Mouse (Mus musculus) heart, postnatal 0 days (tissue): ENCODE measurements around the gene Itsn2. TPM values are rescaled to one million over a fixed set of nuclear protein-coding genes. Genes with fewer than 3 reads are reported as not detected.
A peak's percentile ranks its signal among the peaks of the same experiment; 100 is the strongest.

ENCODE experiments used
- ATAC-seq: fragments of 200-750 bp; cut with Nextera tagmentation; 2 replicates; pipeline ENCODE4 v1.8.0; 2017; ENCODE audit warnings: low read depth, moderate number of reproducible peaks, moderate library complexity; ENCODE audit not compliant: insufficient read depth
- DNase-seq: peaks from one replicate; pipeline ENCODE4 v3.0.0-alpha.2; 2016; ENCODE audit warnings: low spot score
- H3K27ac ChIP-seq: fragments of 300-500 bp; sonication (generic); 2 replicates; pipeline ENCODE4 v1.5.1; 2014; ENCODE audit warnings: low read depth, mild to moderate bottlenecking
- H3K27me3 ChIP-seq: fragments of 300-500 bp; sonication (generic); 2 replicates; pipeline ENCODE4 v1.6.1; 2014; ENCODE audit warnings: low read length, mixed read lengths; ENCODE audit not compliant: control insufficient read depth, insufficient read depth
- H3K36me3 ChIP-seq: fragments of 300-500 bp; sonication (generic); replicated peaks from 2 replicates; pipeline ENCODE4 v1.6.1; 2014; ENCODE audit warnings: low read length, mixed read lengths; ENCODE audit not compliant: control insufficient read depth, insufficient read depth
- H3K4me1 ChIP-seq: fragments of 300-500 bp; sonication (generic); 2 replicates; pipeline ENCODE4 v1.6.1; 2014; ENCODE audit warnings: antibody characterized with exemption; ENCODE audit not compliant: control insufficient read depth, insufficient read depth
- H3K4me2 ChIP-seq: fragments of 300-500 bp; sonication (generic); 2 replicates; pipeline ENCODE4 v1.6.1; 2014; ENCODE audit warnings: low read depth, mild to moderate bottlenecking, low read length, moderate library complexity
- H3K4me3 ChIP-seq: fragments of 300-500 bp; sonication (generic); 2 replicates; pipeline ENCODE4 v1.5.1; 2014; ENCODE audit warnings: low read depth, low read length
- H3K9ac ChIP-seq: fragments of 300-500 bp; sonication (generic); replicated peaks from 2 replicates; pipeline ENCODE4 v1.6.1; 2014; ENCODE audit warnings: low read depth, low read length, mixed read lengths
- H3K9me3 ChIP-seq: fragments of 300-500 bp; sonication (generic); replicated peaks from 2 replicates; pipeline ENCODE4 v1.6.1; 2016; ENCODE audit warnings: low read length; ENCODE audit not compliant: control insufficient read depth
- CTCF ChIP-seq: IDR thresholded peaks from 2 replicates; pipeline ENCODE4 v1.5.1; 2016; ENCODE audit warnings: antibody characterized with exemption, control low read depth, low read depth
- EP300 ChIP-seq: IDR thresholded peaks from 2 replicates; pipeline ENCODE4 v1.6.1; 2016; ENCODE audit warnings: antibody characterized with exemption, low read depth
- WGBS: fragments of 180-500 bp; shearing (Covaris S2); extraction: QIAGEN DNeasy Blood & Tissue Kit; methylation state at CpG from one replicate; pipeline ENCODE4 v1.1.7; 2014; 5-methylcytosine and 5-hydroxymethylcytosine counted together
- polyA plus RNA-seq: library from polyadenylated mRNA; unstranded; fragments of >200 nt; fragmentation: Nextera tagmentation; extraction: Ambion mirVana; gene quantifications from 2 replicates; pipeline ENCODE4 v1.2.1, GENCODE M21; 2015
- total RNA-seq: library from RNA; depleted of rRNA; stranded (reverse); fragments of >200 nt; gene quantifications from 2 replicates; pipeline ENCODE4 v1.2.3, GENCODE M21; 2014; ENCODE audit warnings: low replicate concordance

The Itsn2 gene
- total and polyA plus RNA-seq, 2 experiments from 2014 or later, result 22.7 to 39.7 TPM

GRCm38 (mm10) chr12:4588603-4589002 lies 3.8 kb upstream of the Itsn2 start:
- Histone ChIP-seq H3K4me1 (peaks cover 9% of the 10 kb centered on the region; the same call in 1 of the 2 replicates), H3K27ac (0 out of 2 replicates have a peak overlapping the region, but pooled peaks have one; percentile 6), H3K9ac (no peak overlapping the region), H3K9me3 (no peaks in the 10 kb centered on the region), H3K27me3 (no peaks in the 10 kb centered on the region), H3K4me3 (no peak overlapping the region), H3K4me2 (no peak overlapping the region), H3K36me3 (no peaks in the 10 kb centered on the region)
- DNase-seq (no peak), ATAC-seq (peak; percentile 40)
- no peak for TF ChIP-seq EP300
- TF ChIP-seq CTCF, result no peak
- 22% methylated on average over 3 of the region's 3 CpGs for WGBS

GRCm38 (mm10) chr12:4592025-4592424 lies 413 bp upstream of the Itsn2 start:
- H3K36me3 ChIP-seq, result no peaks in the 10 kb centered on the region
- H3K9ac ChIP-seq, result peak overlapping the region; percentile 99
- H3K4me2 ChIP-seq, result peak overlapping the region; percentile 66
- H3K4me1 ChIP-seq, result peaks cover 28% of the 10 kb centered on the region; the same call in 1 of the 2 replicates
- H3K27ac ChIP-seq, result no peak overlapping the region
- WGBS, result 51% methylated on average over 6 of the region's 6 CpGs
- H3K4me3 ChIP-seq, result peak overlapping the region; percentile 92
- H3K9me3 ChIP-seq, result no peaks in the 10 kb centered on the region
- DNase-seq (no peak), ATAC-seq (no peak)
- no peaks in the 10 kb centered on the region for H3K27me3 ChIP-seq
- TF ChIP-seq EP300, result no peak
- TF ChIP-seq CTCF, result no peak

GRCm38 (mm10) chr12:4593166-4593929 lies 910 bp downstream of the Itsn2 start:
- Histone ChIP-seq H3K9ac (peak overlapping the region; percentile 99), H3K4me3 (peak overlapping the region; percentile 92), H3K9me3 (no peaks in the 10 kb centered on the region), H3K4me1 (peaks cover 28% of the 10 kb centered on the region; the same call in 1 of the 2 replicates), H3K36me3 (no peaks in the 10 kb centered on the region), H3K27ac (peak overlapping the region; percentile 96), H3K27me3 (no peaks in the 10 kb centered on the region), H3K4me2 (peak overlapping the region; percentile 66)
- ATAC-seq, result peak; percentile 84
- DNase-seq, result no peak
- TF ChIP-seq CTCF (no peak), EP300 (no peak)
- WGBS, result 2% methylated on average over 58 of the region's 80 CpGs

GRCm38 (mm10) chr12:4593930-4594391 lies 1.5 kb downstream of the Itsn2 start:
- peaks cover 34% of the 10 kb centered on the region for H3K4me1 ChIP-seq
- peak overlapping the region; percentile 92 for H3K4me3 ChIP-seq
- no peaks in the 10 kb centered on the region for H3K27me3 ChIP-seq
- 44% methylated on average over 9 of the region's 9 CpGs for WGBS
- DNase-seq (no peak), ATAC-seq (no peak)
- peak overlapping the region; percentile 99; the same call in 1 of the 2 replicates for H3K9ac ChIP-seq
- peak overlapping the region; percentile 66 for H3K4me2 ChIP-seq
- no peaks in the 10 kb centered on the region for H3K36me3 ChIP-seq
- TF ChIP-seq EP300, result no peak
- no peak for TF ChIP-seq CTCF
- H3K27ac ChIP-seq, result peak overlapping the region; percentile 96
- no peaks in the 10 kb centered on the region for H3K9me3 ChIP-seq

GRCm38 (mm10) chr12:4595055-4595454 lies 2.6 kb downstream of the Itsn2 start:
- WGBS, result 63% methylated on average over 6 of the region's 6 CpGs
- ATAC-seq (no peak), DNase-seq (no peak)
- Histone ChIP-seq H3K27me3 (no peaks in the 10 kb centered on the region), H3K27ac (no peak overlapping the region), H3K4me1 (peaks cover 37% of the 10 kb centered on the region), H3K36me3 (no peaks in the 10 kb centered on the region), H3K9me3 (no peaks in the 10 kb centered on the region), H3K4me2 (peak overlapping the region; percentile 18; the same call in 1 of the 2 replicates), H3K9ac (no peak overlapping the region), H3K4me3 (no peak overlapping the region)
- no peak for TF ChIP-seq CTCF
- TF ChIP-seq EP300, result no peak
